Mouse (Mus musculus) stomach, postnatal 0 days (tissue): ENCODE data around the gene Hk2. TPM values are rescaled to one million over a fixed set of nuclear protein-coding genes. Genes with fewer than 3 reads are reported as not detected.

ENCODE experiments used
- ATAC-seq: fragments of 200-750 bp; cut with Nextera tagmentation; 2 replicates; pipeline ENCODE4 v1.8.0; 2017; ENCODE audit not compliant: low FRiP score, low TSS enrichment
- DNase-seq: peaks from one replicate; pipeline ENCODE4 v3.0.0-alpha.2; 2016; ENCODE audit warnings: low spot score
- H3K27ac ChIP-seq: fragments of 300-500 bp; sonication (generic); replicated peaks from 2 replicates; pipeline ENCODE4 v1.5.1; 2014; ENCODE audit warnings: mild to moderate bottlenecking, control low read depth
- H3K27me3 ChIP-seq: fragments of 300-500 bp; sonication (generic); 2 replicates; pipeline ENCODE4 v1.6.1; 2014; ENCODE audit warnings: low read length; ENCODE audit not compliant: control insufficient read depth, insufficient read depth
- H3K36me3 ChIP-seq: fragments of 300-500 bp; sonication (generic); 2 replicates; pipeline ENCODE4 v1.6.1; 2014; ENCODE audit warnings: low read length, mixed read lengths; ENCODE audit not compliant: control insufficient read depth, insufficient read depth
- H3K4me1 ChIP-seq: fragments of 300-500 bp; sonication (generic); replicated peaks from 2 replicates; pipeline ENCODE4 v1.6.1; 2014; ENCODE audit warnings: antibody characterized with exemption; ENCODE audit not compliant: control insufficient read depth, insufficient read depth
- H3K4me2 ChIP-seq: fragments of 300-500 bp; sonication (generic); replicated peaks from 2 replicates; pipeline ENCODE4 v1.6.1; 2014; ENCODE audit warnings: low read depth, mild to moderate bottlenecking, control low read depth, moderate library complexity
- H3K4me3 ChIP-seq: fragments of 300-500 bp; sonication (generic); 2 replicates; pipeline ENCODE4 v1.5.1; 2014; ENCODE audit warnings: low read depth, low read length, control low read depth
- H3K9ac ChIP-seq: fragments of 300-500 bp; sonication (generic); 2 replicates; pipeline ENCODE4 v1.6.1; 2014; ENCODE audit warnings: mild to moderate bottlenecking, low read length, control low read depth, mixed read lengths
- H3K9me3 ChIP-seq: fragments of 300-500 bp; sonication (generic); 2 replicates; pipeline ENCODE4 v1.6.1; 2016; ENCODE audit warnings: low read length; ENCODE audit not compliant: control insufficient read depth
- CTCF ChIP-seq: IDR thresholded peaks from 2 replicates; pipeline ENCODE4 v1.5.1; 2016; ENCODE audit warnings: antibody characterized with exemption, low read depth, mild to moderate bottlenecking, moderate library complexity
- EP300 ChIP-seq: optimal IDR thresholded peaks from 2 replicates; pipeline ENCODE3; 2016; ENCODE audit warnings: antibody characterized with exemption
- WGBS: fragments of 180-500 bp; shearing (Covaris S2); extraction: QIAGEN DNeasy Blood & Tissue Kit; methylation state at CpG from one replicate; pipeline ENCODE4 v1.1.7; 2014; 5-methylcytosine and 5-hydroxymethylcytosine counted together
- polyA plus RNA-seq: library from polyadenylated mRNA; unstranded; fragments of >200 nt; fragmentation: Nextera tagmentation; extraction: Ambion mirVana; gene quantifications from 2 replicates; pipeline ENCODE4 v1.2.1, GENCODE M21; 2015

The Hk2 gene
- polyA plus RNA-seq, 1 experiment from 2014 or later, result 8.9 TPM

- DNase-seq, result no peak
- no peaks in the 10 kb centered on the region for H3K4me1 ChIP-seq
- H3K4me3 ChIP-seq, result no peak overlapping the region
- no peak overlapping the region for H3K27ac ChIP-seq
- no peak overlapping the region for H3K4me2 ChIP-seq
- WGBS, result 70% methylated on average over 5 of the region's 5 CpGs
- no peaks in the 10 kb centered on the region for H3K9me3 ChIP-seq
- H3K9ac ChIP-seq, result no peak overlapping the region
- no peak for ATAC-seq
- peaks cover 3% of the 10 kb centered on the region for H3K36me3 ChIP-seq
- TF ChIP-seq CTCF (no peak), EP300 (no peak)
- no peaks in the 10 kb centered on the region for H3K27me3 ChIP-seq
These were observed 32.8 kb downstream of the Hk2 start for GRCm38 (mm10) chr6:82741518-82741880.

GRCm38 (mm10) chr6:82740868-82741517 is 33.3 kb downstream of the Hk2 start:
- TF ChIP-seq CTCF (no peak), EP300 (no peak)
- DNase-seq (no peak), ATAC-seq (no peak)
- Histone ChIP-seq H3K4me1 (no peaks in the 10 kb centered on the region), H3K4me3 (no peak overlapping the region), H3K4me2 (no peak overlapping the region), H3K9ac (no peak overlapping the region), H3K27ac (no peak overlapping the region), H3K27me3 (no peaks in the 10 kb centered on the region), H3K36me3 (peaks cover 5% of the 10 kb centered on the region), H3K9me3 (no peaks in the 10 kb centered on the region)
- 80% methylated on average over 8 of the region's 8 CpGs for WGBS

- Histone ChIP-seq H3K4me1 (no peaks in the 10 kb centered on the region), H3K4me3 (no peak overlapping the region), H3K36me3 (peaks cover 5% of the 10 kb centered on the region), H3K9ac (no peak overlapping the region), H3K4me2 (peak overlapping the region; percentile 32; the same call in 1 of the 2 replicates), H3K9me3 (no peaks in the 10 kb centered on the region), H3K27me3 (no peaks in the 10 kb centered on the region), H3K27ac (0 out of 2 replicates have a peak overlapping the region, but pooled peaks have one; percentile 3)
- 17% methylated on average over 6 of the region's 6 CpGs for WGBS
- ATAC-seq (peak; percentile 91), DNase-seq (peak; percentile 66)
- TF ChIP-seq CTCF (peak; percentile 88), EP300 (no peak)
These were observed 34.0 kb downstream of the Hk2 start for GRCm38 (mm10) chr6:82740269-82740668.

- H3K36me3 ChIP-seq, result peaks cover 9% of the 10 kb centered on the region
- DNase-seq, result no peak
These were observed 36.4 kb downstream of the Hk2 start for GRCm38 (mm10) chr6:82737634-82738540.

GRCm38 (mm10) chr6:82736626-82737600 is 37.3 kb downstream of the Hk2 start:
- ATAC-seq, result no peak
- H3K9me3 ChIP-seq, result no peaks in the 10 kb centered on the region
- 85% methylated on average over 25 of the region's 25 CpGs for WGBS
- DNase-seq, result no peak
- no peak overlapping the region for H3K4me3 ChIP-seq
- no peak overlapping the region for H3K27ac ChIP-seq
- H3K27me3 ChIP-seq, result no peaks in the 10 kb centered on the region
- H3K4me1 ChIP-seq, result no peaks in the 10 kb centered on the region
- H3K4me2 ChIP-seq, result no peak overlapping the region
- no peak for TF ChIP-seq CTCF
- no peak for TF ChIP-seq EP300
- no peak overlapping the region for H3K9ac ChIP-seq
- H3K36me3 ChIP-seq, result peaks cover 9% of the 10 kb centered on the region

More at GRCm38 (mm10) chr6:82737634-82738540, 36.4 kb downstream of the Hk2 start:
- 91% methylated on average over 27 of the region's 27 CpGs for WGBS
- H3K4me1 ChIP-seq, result no peaks in the 10 kb centered on the region
- no peaks in the 10 kb centered on the region for H3K27me3 ChIP-seq
- no peak overlapping the region for H3K4me3 ChIP-seq
- H3K4me2 ChIP-seq, result no peak overlapping the region
- H3K9me3 ChIP-seq, result no peaks in the 10 kb centered on the region
- no peak overlapping the region for H3K9ac ChIP-seq
- ATAC-seq, result no peak
- TF ChIP-seq EP300 (no peak), CTCF (no peak)
- H3K27ac ChIP-seq, result no peak overlapping the region
